Mouse (Mus musculus) C2C12 (cell line): ENCODE data around the gene Zfp583. TPM values are rescaled to one million over a fixed set of nuclear protein-coding genes. Genes with fewer than 3 reads are reported as not detected.

Source experiments
- H3K27me3 ChIP-seq: one replicate; pipeline ENCODE4 v1.6.1; 2011; ENCODE audit not compliant: control insufficient read depth, insufficient read depth, insufficient read length
- H3K36me3 ChIP-seq: one replicate; pipeline ENCODE4 v1.6.1; 2011; ENCODE audit not compliant: control insufficient read depth, insufficient read depth
- H3K4me3 ChIP-seq: one replicate; pipeline ENCODE4 v1.5.1; 2011; ENCODE audit warnings: mild to moderate bottlenecking, control low read depth; ENCODE audit not compliant: poor library complexity, insufficient read depth, severe bottlenecking
- H3K79me2 ChIP-seq: one replicate; pipeline ENCODE4 v1.6.1; 2011; ENCODE audit not compliant: control insufficient read depth, insufficient read depth
- H3K79me3 ChIP-seq: one replicate; pipeline ENCODE4 v1.6.1; 2011; ENCODE audit warnings: low read depth, control low read depth
- H3ac ChIP-seq: one replicate; pipeline ENCODE3; 2011; ENCODE audit warnings: low read depth; ENCODE audit not compliant: control insufficient read depth, insufficient read length
- CEBPB ChIP-seq: IDR thresholded peaks from one replicate; pipeline ENCODE4 v1.6.1; 2011; ENCODE audit warnings: low read depth, mild to moderate bottlenecking, control low read depth, moderate library complexity
- CTCF ChIP-seq: IDR thresholded peaks from one replicate; pipeline ENCODE4 v1.5.1; 2011; ENCODE audit not compliant: control insufficient read depth, insufficient read depth, insufficient read length
- FOSL1 ChIP-seq: IDR thresholded peaks from one replicate; pipeline ENCODE4 v1.8.0; 2011; ENCODE audit warnings: mild to moderate bottlenecking, low read length; ENCODE audit not compliant: poor library complexity, insufficient read depth, severe bottlenecking
- MAX ChIP-seq: IDR thresholded peaks from one replicate; pipeline ENCODE4 v1.6.1; 2011; ENCODE audit warnings: mild to moderate bottlenecking, control low read depth
- MYOD1 ChIP-seq: IDR thresholded peaks from one replicate; pipeline ENCODE4 v1.6.1; 2011; ENCODE audit warnings: low read depth; ENCODE audit not compliant: control insufficient read depth, insufficient read length
- MYOG ChIP-seq: IDR thresholded peaks from one replicate; pipeline ENCODE4 v1.6.1; 2011; ENCODE audit not compliant: control insufficient read depth, insufficient read length; ENCODE audit errors: extremely low read depth
- USF1 ChIP-seq: IDR thresholded peaks from one replicate; pipeline ENCODE4 v1.6.1; 2011; ENCODE audit warnings: low read depth, mild to moderate bottlenecking, control low read depth, moderate library complexity
- polyA plus RNA-seq: library from polyadenylated mRNA; unstranded; fragments of >200 nt; fragmentation: generic; extraction: Trizol; gene quantifications from one replicate; pipeline ENCODE4 v1.2.1, GENCODE M21; 2012; ENCODE audit warnings: missing spikeins

Gene Zfp583
- polyA plus RNA-seq, 1 experiment: 0.18 TPM

- Histone ChIP-seq H3K79me2 (no peaks in the 10 kb centered on the region), H3ac (no peak overlapping the region), H3K27me3 (peaks cover 8% of the 10 kb centered on the region), H3K79me3 (no peaks in the 10 kb centered on the region), H3K4me3 (peak overlapping the region; percentile 32), H3K36me3 (no peaks in the 10 kb centered on the region)
- TF ChIP-seq CTCF (no peak), MAX (no peak), MYOD1 (no peak), MYOG (no peak), FOSL1 (no peak)
These were observed 48.3 kb downstream of the Zfp583 start for GRCm38 (mm10) chr7:6282749-6283148.

- TF ChIP-seq FOSL1 (no peak), CEBPB (no peak), MYOG (no peak), USF1 (no peak)
- H3K79me3 ChIP-seq: no peaks in the 10 kb centered on the region
- H3K36me3 ChIP-seq: no peaks in the 10 kb centered on the region
- peaks cover 18% of the 10 kb centered on the region for H3K27me3 ChIP-seq
- H3K4me3 ChIP-seq: no peak overlapping the region
- H3K79me2 ChIP-seq: no peaks in the 10 kb centered on the region
- H3ac ChIP-seq: no peak overlapping the region
These were observed 53.2 kb downstream of the Zfp583 start for GRCm38 (mm10) chr7:6277906-6278305.

- no peaks in the 10 kb centered on the region for H3K36me3 ChIP-seq
- TF ChIP-seq MYOG (no peak), CEBPB (no peak), CTCF (no peak), MAX (no peak), MYOD1 (no peak), FOSL1 (no peak), USF1 (no peak)
These were observed 65.4 kb downstream of the Zfp583 start for GRCm38 (mm10) chr7:6265695-6266094.

More at GRCm38 (mm10) chr7:6265695-6266094, 65.4 kb downstream of the Zfp583 start:
- Histone ChIP-seq H3K79me2 (no peaks in the 10 kb centered on the region), H3K79me3 (no peaks in the 10 kb centered on the region), H3K4me3 (no peak overlapping the region), H3K27me3 (no peaks in the 10 kb centered on the region), H3ac (no peak overlapping the region)

Other genes starting within 250 kb of the Zfp583 start
- gene Zfp787, start 175.3 kb downstream of the Zfp583 start, polyA plus RNA-seq: 31.1 TPM
- gene Zfp444, start 159.1 kb downstream of the Zfp583 start, polyA plus RNA-seq: 30.9 TPM
- gene Galp, start 134.2 kb downstream of the Zfp583 start, polyA plus RNA-seq: not detected
- not detected for gene Zscan5b, start 109.0 kb downstream of the Zfp583 start, polyA plus RNA-seq
- not detected for gene Epp13, start 78.6 kb downstream of the Zfp583 start, polyA plus RNA-seq
- gene Zfp667, start 44.7 kb downstream of the Zfp583 start, polyA plus RNA-seq: 1.4 TPM
- gene Gm3854, start 12.5 kb upstream of the Zfp583 start, polyA plus RNA-seq: 0.01 TPM
- gene Zfp78, start 32.0 kb upstream of the Zfp583 start, polyA plus RNA-seq: 0.34 TPM
- 2.7 TPM for gene Zfp28, start 52.0 kb upstream of the Zfp583 start, polyA plus RNA-seq
- 0.06 TPM for gene Smim17, start 67.4 kb upstream of the Zfp583 start, polyA plus RNA-seq
- not detected for gene Gm20715, start 79.0 kb upstream of the Zfp583 start, polyA plus RNA-seq
- gene Olfr1344, start 107.4 kb upstream of the Zfp583 start, polyA plus RNA-seq: not detected
- gene Olfr1336, start 124.9 kb upstream of the Zfp583 start, polyA plus RNA-seq: not detected
- gene Olfr1346, start 135.8 kb upstream of the Zfp583 start, polyA plus RNA-seq: 0.01 TPM
- not detected for gene Olfr5, start 155.7 kb upstream of the Zfp583 start, polyA plus RNA-seq
- gene Olfr1347, start 168.5 kb upstream of the Zfp583 start, polyA plus RNA-seq: not detected
- not detected for gene Olfr1348, start 177.5 kb upstream of the Zfp583 start, polyA plus RNA-seq
- gene Olfr1349, start 191.7 kb upstream of the Zfp583 start, polyA plus RNA-seq: not detected
- not detected for gene Olfr1350, start 233.6 kb upstream of the Zfp583 start, polyA plus RNA-seq